Mouse (Mus musculus): ENCODE measurements around the gene Edrf1.

DNA sequence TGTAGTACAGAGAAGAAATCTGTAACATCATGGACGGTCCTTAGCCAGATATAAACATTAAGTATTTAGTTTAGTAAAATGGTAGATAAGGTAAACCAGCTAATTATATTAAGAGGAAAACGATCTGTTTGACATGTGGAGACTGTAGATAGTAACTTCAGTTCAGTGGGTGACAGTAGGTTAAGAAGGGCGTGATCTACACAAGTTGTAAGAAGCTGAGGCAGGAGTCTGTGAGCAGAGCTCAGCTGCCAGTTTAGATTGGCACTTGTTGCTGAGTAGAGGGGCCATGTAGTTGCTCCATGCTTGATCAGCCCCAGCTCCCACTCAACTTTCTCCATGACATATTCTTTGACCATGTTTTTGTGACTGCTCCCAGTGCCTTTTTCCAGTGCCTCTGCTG, 33.5 kb downstream of the Edrf1 start:
- no peak for TF ChIP-seq POLR2A (IDR thresholded peaks at IDR 0.05; ENCODE audit: low read depth, low read length)
- no peak for TF ChIP-seq CTCF (conservative IDR thresholded peaks at IDR 0.05; ENCODE audit: insufficient read depth, insufficient read length, low read depth, low read length)

All from kidney, adult 2 months (tissue).